Mouse (Mus musculus) brain, embryonic 14.5 days (tissue): ENCODE measurements around the gene Samd1.

Experiments
- CTCF ChIP-seq: fragments of 200-500 bp; IDR thresholded peaks from 2 replicates; pipeline ENCODE4 v1.5.1; 2012; ENCODE audit warnings: inconsistent platforms, mild to moderate bottlenecking, moderate library complexity, borderline replicate concordance; ENCODE audit not compliant: insufficient read depth, insufficient read length; ENCODE audit errors: extremely low read depth
- POLR2A ChIP-seq: fragments of 200-500 bp; IDR thresholded peaks from 2 replicates; pipeline ENCODE4 v1.6.1; 2012; ENCODE audit warnings: mild to moderate bottlenecking, inconsistent platforms, borderline replicate concordance; ENCODE audit not compliant: poor library complexity, insufficient read depth, insufficient read length, severe bottlenecking; ENCODE audit errors: extremely low read depth

GRCm38 (mm10) chr8:84023085-84023484, 25.6 kb downstream of the Samd1 start:
- TF ChIP-seq POLR2A: no peak
- TF ChIP-seq CTCF: no peak
